Mouse (Mus musculus) ES-E14 (cell line): ENCODE results near the gene Ociad2. TPM values are rescaled to one million over a fixed set of nuclear protein-coding genes. Genes with fewer than 3 reads are reported as not detected.

Source experiments
- DNase-seq: peaks from one replicate; pipeline ENCODE4 v3.0.0-alpha.2; 2013; ENCODE audit warnings: low read depth, low spot score
- H3K27ac ChIP-seq: 2 replicates; pipeline ENCODE4 v1.5.1; 2012; ENCODE audit warnings: low read depth, mild to moderate bottlenecking, low read length, moderate library complexity, mixed read lengths; ENCODE audit not compliant: poor library complexity, insufficient read depth, severe bottlenecking
- H3K36me3 ChIP-seq: 2 replicates; pipeline ENCODE4 v1.6.1; 2012; ENCODE audit warnings: mild to moderate bottlenecking, low read length, moderate library complexity, mixed read lengths; ENCODE audit not compliant: control insufficient read depth, poor library complexity, insufficient read depth, severe bottlenecking
- H3K4me1 ChIP-seq, 2 experiments: fragments of 150-350 bp in 1 of 2; sonication (generic) in 1 of 2; 2 replicates each; pipeline ENCODE4 v1.6.1; 2012; ENCODE audit warnings: low read length in 2 of 2, mild to moderate bottlenecking in 1 of 2, mixed read lengths in 1 of 2; ENCODE audit not compliant: control insufficient read depth in 2 of 2, insufficient read depth in 2 of 2, poor library complexity in 1 of 2
- H3K4me3 ChIP-seq, 2 experiments: fragments of 150-350 bp in 1 of 2; sonication (generic) in 1 of 2; 2 replicates each; pipeline ENCODE4 v1.5.1; 2012; ENCODE audit warnings: low read length in 2 of 2, low read depth in 1 of 2, mild to moderate bottlenecking in 1 of 2, mixed read lengths in 1 of 2; ENCODE audit not compliant: insufficient read depth in 1 of 2, poor library complexity in 1 of 2, severe bottlenecking in 1 of 2
- H3K9ac ChIP-seq: 2 replicates; pipeline ENCODE4 v1.6.1; 2012; ENCODE audit warnings: low read depth, mild to moderate bottlenecking, low read length, mixed read lengths; ENCODE audit not compliant: poor library complexity, insufficient read depth, severe bottlenecking
- H3K9me3 ChIP-seq: fragments of 150-350 bp; sonication (generic); 2 replicates; pipeline ENCODE4 v1.6.1; 2012; ENCODE audit warnings: low read depth, mild to moderate bottlenecking, low read length; ENCODE audit not compliant: control insufficient read depth, insufficient read depth
- CHD2 ChIP-seq: IDR thresholded peaks from 2 replicates; pipeline ENCODE4 v1.6.1; 2014; ENCODE audit warnings: mild to moderate bottlenecking, low read depth, low read length, inconsistent platforms
- HCFC1 ChIP-seq: IDR thresholded peaks from 2 replicates; pipeline ENCODE4 v1.6.1; 2012; ENCODE audit warnings: low read length, inconsistent platforms, borderline replicate concordance; ENCODE audit not compliant: insufficient read depth
- MAFK ChIP-seq: IDR thresholded peaks from 2 replicates; pipeline ENCODE4 v1.6.1; 2014; ENCODE audit warnings: mild to moderate bottlenecking, low read depth, low read length, inconsistent platforms; ENCODE audit not compliant: insufficient read depth
- ZC3H11A ChIP-seq: IDR thresholded peaks from 2 replicates; pipeline ENCODE4 v1.6.1; 2012; ENCODE audit warnings: low read depth, mild to moderate bottlenecking, inconsistent platforms, low read length, borderline replicate concordance
- ZNF384 ChIP-seq: IDR thresholded peaks from 2 replicates; pipeline ENCODE4 v1.6.1; 2012; ENCODE audit warnings: low read depth, low read length, inconsistent platforms
- in situ Hi-C, 2 experiments: fragments of 600-800 bp; cut with MboI; formaldehyde crosslinking; loops; one replicate each; pipeline ENCODE4 v1.15.1; 2025; ENCODE audit warnings: low sequenced_read_pairs in 2 of 2, inconsistent platforms in 1 of 2; ENCODE audit not compliant: unreplicated experiment in 2 of 2
- total RNA-seq: library from RNA; depleted of rRNA; stranded (reverse); fragments of 300-350 nt; gene quantifications from 2 replicates; pipeline ENCODE4 v1.2.3, GENCODE M21; 2012

Gene Ociad2
- total RNA-seq, 1 experiment = 5.2 TPM

- H3K9me3 ChIP-seq = no peaks in the 10 kb centered on the region
These were observed 2.6 kb downstream of the Ociad2 start for GRCm38 (mm10) chr5:73337961-73338831.

GRCm38 (mm10) chr5:73336448-73336847 is 4.4 kb downstream of the Ociad2 start:
- no peak overlapping the region for H3K9ac ChIP-seq
- no peak overlapping the region for H3K27ac ChIP-seq
- DNase-seq = no peak
- no peaks in the 10 kb centered on the region for H3K9me3 ChIP-seq
- H3K4me3 ChIP-seq = no peak overlapping the region
- H3K36me3 ChIP-seq = no peaks in the 10 kb centered on the region
- no peak for TF ChIP-seq MAFK
- TF ChIP-seq ZNF384 = no peak
- TF ChIP-seq ZC3H11A = no peak
- in situ Hi-C loops = no loop called here
- H3K4me1 ChIP-seq = 0 out of 4 replicates have a peak, but pooled peaks cover 0 to 2% of the 10 kb centered on the region in 2 experiments

More at GRCm38 (mm10) chr5:73337961-73338831, 2.6 kb downstream of the Ociad2 start:
- H3K36me3 ChIP-seq = no peaks in the 10 kb centered on the region
- in situ Hi-C loops = no loop called here
- H3K4me1 ChIP-seq = 0 out of 4 replicates have a peak, but pooled peaks cover 0 to 2% of the 10 kb centered on the region in 2 experiments
- H3K4me3 ChIP-seq = peak overlapping the region; percentile 74 to 75
- H3K27ac ChIP-seq = no peak overlapping the region
- peak overlapping the region; percentile 54 for H3K9ac ChIP-seq
- no peak for TF ChIP-seq HCFC1
- TF ChIP-seq CHD2 = no peak
- no peak for TF ChIP-seq ZC3H11A
- no peak for TF ChIP-seq ZNF384
- TF ChIP-seq MAFK = no peak
- no peak for DNase-seq

- Histone ChIP-seq H3K4me3 (no peak overlapping the region), H3K9ac (no peak overlapping the region), H3K9me3 (no peaks in the 10 kb centered on the region), H3K36me3 (no peaks in the 10 kb centered on the region), H3K4me1 (no peaks in the 10 kb centered on the region), H3K27ac (no peak overlapping the region)
- TF ChIP-seq MAFK (no peak), CHD2 (no peak), HCFC1 (no peak), ZNF384 (no peak), ZC3H11A (no peak)
- no peak for DNase-seq
- in situ Hi-C loops = no loop called here
These were observed 9.8 kb downstream of the Ociad2 start for GRCm38 (mm10) chr5:73331002-73331401.

- Histone ChIP-seq H3K4me1 (no peaks in the 10 kb centered on the region), H3K36me3 (no peaks in the 10 kb centered on the region), H3K9ac (no peak overlapping the region), H3K4me3 (no peak overlapping the region), H3K9me3 (no peaks in the 10 kb centered on the region), H3K27ac (no peak overlapping the region)
- in situ Hi-C loops = no loop called here
- DNase-seq = no peak
- no peak for TF ChIP-seq HCFC1
- TF ChIP-seq MAFK = no peak
- no peak for TF ChIP-seq ZNF384
- no peak for TF ChIP-seq CHD2
These were observed 16.2 kb downstream of the Ociad2 start for GRCm38 (mm10) chr5:73324526-73325170.
